ENCODE assay signal across 8 mouse cellular contexts in the genomic region with DNA sequence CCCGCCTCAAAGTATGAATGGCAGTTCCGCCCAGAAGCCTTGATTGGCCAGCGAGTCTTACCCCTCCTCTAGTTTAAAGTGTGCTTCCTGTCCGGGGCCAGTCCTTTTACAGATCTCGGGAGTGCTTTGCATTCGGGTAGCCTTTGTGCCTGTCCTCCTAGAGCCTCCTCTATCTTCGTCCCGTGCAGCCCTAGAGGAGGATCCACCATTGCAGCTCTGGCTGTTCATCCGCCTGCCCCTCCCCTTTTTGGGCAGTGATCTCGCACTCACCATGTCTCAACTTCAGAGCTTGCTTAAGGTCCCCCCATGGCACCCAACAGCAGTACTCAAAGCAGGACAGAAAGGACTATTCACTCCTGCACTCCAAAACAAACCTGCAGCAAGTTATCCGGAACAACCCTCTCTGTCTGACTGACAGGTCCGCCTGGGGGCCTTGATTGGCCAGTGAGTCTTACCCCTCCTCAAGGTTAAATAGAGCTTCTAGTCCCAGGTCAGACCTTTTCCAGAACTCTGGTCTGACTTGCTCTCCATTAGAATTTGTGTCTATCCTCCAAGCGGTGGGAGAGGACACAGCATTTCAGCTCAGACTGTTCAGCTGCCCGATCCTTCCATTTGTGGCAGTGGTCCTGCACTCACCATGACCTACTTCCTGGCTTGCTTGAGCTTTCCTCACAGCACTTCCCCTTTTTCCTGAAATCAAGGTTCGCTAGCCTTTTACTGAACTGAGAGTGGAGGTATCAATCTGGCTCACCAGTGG. TPM values are rescaled to one million over a fixed set of nuclear protein-coding genes. Genes with fewer than 3 reads are reported as not detected.
DNase-seq lines count a peak whose midpoint lies in the region; ATAC-seq and TF ChIP-seq lines count a peak whose summit lies in the region.

No protein-coding gene starts in this region.

- no peak for TF ChIP-seq POLR2A in olfactory bulb, adult 2 months (IDR thresholded peaks at IDR 0.05; ENCODE audit: insufficient read depth, low read depth, low read length)

- peak overlapping the region; percentile 65 for H3K9ac ChIP-seq in lung, embryonic 15.5 days

- TF ChIP-seq CTCF in olfactory bulb, adult 2 months (IDR thresholded peaks at IDR 0.05; ENCODE audit: insufficient read depth, low read depth, low read length): no peak

- H3K4me1 ChIP-seq in lung, embryonic 15.5 days: peaks cover 4% of the 10 kb centered on the region
- 0 out of 2 replicates have a peak, but pooled peaks cover 6% of the 10 kb centered on the region for H3K4me1 ChIP-seq in olfactory bulb, adult 2 months (ENCODE audit: control insufficient read depth, insufficient read depth, low read length)

- no peaks in the 10 kb centered on the region for H3K27me3 ChIP-seq in lung, embryonic 15.5 days

- WGBS in lung, embryonic 15.5 days: 2% methylated on average over 15 of the region's 15 CpGs
- WGBS in olfactory bulb, adult 2 months: 3% methylated on average over 15 of the region's 15 CpGs

- no peaks in the 10 kb centered on the region for H3K36me3 ChIP-seq in lung, embryonic 15.5 days

- peak overlapping the region; percentile 73 for H3K4me2 ChIP-seq in lung, embryonic 15.5 days

- no peaks in the 10 kb centered on the region for H3K9me3 ChIP-seq in lung, embryonic 15.5 days

- peak; percentile 100 for ATAC-seq in frontal cortex, adult (ENCODE audit: low TSS enrichment)
- ATAC-seq in hematopoietic stem cell, adult 5-6 weeks (replicated peaks in 1 of 2; ENCODE audit: insufficient read depth in 1 of 2, low FRiP score in 2 of 2, low TSS enrichment in 1 of 2, low read depth in 1 of 2, poor library complexity in 2 of 2, severe bottlenecking in 2 of 2): peak; percentile 98
- peak; percentile 98 for ATAC-seq in lung, embryonic 15.5 days (ENCODE audit: borderline replicate concordance, extremely low read depth, low FRiP score, low TSS enrichment)

- peak overlapping the region; percentile 57 for H3K4me3 ChIP-seq in lung, embryonic 15.5 days
- H3K4me3 ChIP-seq in olfactory bulb, adult 2 months (ENCODE audit: insufficient read depth, low read depth, low read length): peak overlapping the region; percentile 48

- DNase-seq in MEL-GATA-1-ER (ENCODE audit: extremely low read depth, low read depth): peak; percentile 32
- peak; percentile 50 for DNase-seq in cerebellum, adult 9-10 months
- peak; percentile 61 to 62 for DNase-seq in layer of hippocampus, adult 8-10 months (ENCODE audit: low spot score in 2 of 2)
- peak; percentile 92 for DNase-seq in thymus, postnatal 0 days (ENCODE audit: low spot score)

- H3K27ac ChIP-seq in lung, embryonic 15.5 days: peak overlapping the region; percentile 92
- peak overlapping the region; percentile 14; the same call in 1 of the 2 replicates for H3K27ac ChIP-seq in olfactory bulb, adult 2 months (ENCODE audit: insufficient read depth, low read depth, low read length)

RNA-seq across cellular contexts. Expression of a gene that starts 28.9 kb away (rescaled TPM):
- total RNA-seq in hematopoietic stem cell, adult 5-6 weeks (2017): 8.1 and 13.9 TPM in 2 replicates
- 1 to 10 TPM; 3.9 to 7.5 (median 6.9) TPM for total RNA-seq in layer of hippocampus, adult 8-10 months (2022)
- 22.8 and 22.9 TPM in 2 replicates for polyA plus RNA-seq in lung, embryonic 15.5 days (2015; fragmentation: Nextera tagmentation; extraction: Ambion mirVana)
- not detected in 2 replicates for polyA plus RNA-seq in olfactory bulb, adult 2 months (2012; ENCODE audit: insufficient read depth, insufficient read length, low replicate concordance, missing spikeins)
- polyA plus RNA-seq in thymus, postnatal 0 days (2015; fragmentation: Nextera tagmentation; extraction: Ambion mirVana): 16.4 and 16.9 TPM in 2 replicates

Comparison
In these comparisons a context has a peak if more than half of its experiments do, and no peak if none do; other contexts are left out.
1. Peak in every context shown above with its lines: DNase-seq, ATAC-seq, H3K4me3 ChIP-seq and H3K27ac ChIP-seq.
2. DNase-seq: peak in every context shown above with its lines; median percentile 92 in thymus, postnatal 0 days; 62 in layer of hippocampus, adult 8-10 months; 50 in cerebellum, adult 9-10 months; 32 in MEL-GATA-1-ER.
3. RNA of a gene that starts 28.9 kb away (polyA plus RNA-seq): 22.8 to 22.9 TPM in lung, embryonic 15.5 days and 16.4 to 16.9 TPM in thymus, postnatal 0 days; not detected in olfactory bulb, adult 2 months; every median in the first group is over 10 times any median in the second.